Mouse (Mus musculus) forebrain, embryonic 14.5 days (tissue): ENCODE measurements around the gene Mlf2. TPM values are rescaled to one million over a fixed set of nuclear protein-coding genes. Genes with fewer than 3 reads are reported as not detected.

Experiments used
- ATAC-seq: fragments of 200-750 bp; cut with Nextera tagmentation; 2 replicates; pipeline ENCODE4 v1.8.0; 2017; ENCODE audit warnings: mild to moderate bottlenecking, moderate library complexity
- DNase-seq: peaks from one replicate; pipeline ENCODE4 v3.0.0-alpha.2; 2015; ENCODE audit warnings: low spot score
- H3K27ac ChIP-seq: fragments of 300-500 bp; sonication (generic); 2 replicates; pipeline ENCODE4 v1.5.1; 2014; ENCODE audit warnings: low read depth, mild to moderate bottlenecking, control low read depth, low read length, moderate library complexity
- H3K27me3 ChIP-seq: fragments of 300-500 bp; sonication (generic); replicated peaks from 2 replicates; pipeline ENCODE4 v1.6.1; 2014; ENCODE audit warnings: low read length, control low read depth, mixed read lengths; ENCODE audit not compliant: control insufficient read depth, insufficient read depth
- H3K36me3 ChIP-seq: fragments of 300-500 bp; sonication (generic); 2 replicates; pipeline ENCODE4 v1.6.1; 2014; ENCODE audit warnings: low read length, control low read depth; ENCODE audit not compliant: control insufficient read depth, insufficient read depth
- H3K4me1 ChIP-seq: fragments of 300-500 bp; sonication (generic); 2 replicates; pipeline ENCODE4 v1.6.1; 2014; ENCODE audit warnings: antibody characterized with exemption, low read length, control low read depth; ENCODE audit not compliant: control insufficient read depth, insufficient read depth
- H3K4me2 ChIP-seq: fragments of 300-500 bp; sonication (generic); 2 replicates; pipeline ENCODE4 v1.6.1; 2014; ENCODE audit warnings: mild to moderate bottlenecking, control low read depth, low read length
- H3K4me3 ChIP-seq: fragments of 300-500 bp; sonication (generic); 2 replicates; pipeline ENCODE4 v1.5.1; 2014; ENCODE audit warnings: low read depth, low read length, control low read depth
- H3K9ac ChIP-seq: fragments of 300-500 bp; sonication (generic); 2 replicates; pipeline ENCODE4 v1.6.1; 2014; ENCODE audit warnings: mild to moderate bottlenecking, low read length, control low read depth, moderate library complexity
- H3K9me3 ChIP-seq: fragments of 300-500 bp; sonication (generic); replicated peaks from 2 replicates; pipeline ENCODE4 v1.6.1; 2016; ENCODE audit warnings: low read length, control low read depth, mixed read lengths; ENCODE audit not compliant: control insufficient read depth
- WGBS: fragments of 180-500 bp; shearing (Covaris S2); extraction: QIAGEN DNeasy Blood & Tissue Kit; methylation state at CpG from one replicate; pipeline ENCODE4 v1.1.7; 2014; 5-methylcytosine and 5-hydroxymethylcytosine counted together
- polyA plus RNA-seq: library from polyadenylated mRNA; unstranded; fragments of >200 nt; fragmentation: Nextera tagmentation; extraction: Ambion mirVana; gene quantifications from 2 replicates; pipeline ENCODE4 v1.2.1, GENCODE M21; 2014

The Mlf2 gene
- polyA plus RNA-seq, 1 experiment from 2014 or later = 470 TPM

GRCm38 (mm10) chr6:124916695-124917517 is 14.3 kb upstream of the Mlf2 start:
- under 1% methylated on average over 33 of the region's 67 CpGs for WGBS
- ATAC-seq = peak; percentile 70
- peak overlapping the region; percentile 100 for H3K4me2 ChIP-seq
- H3K4me3 ChIP-seq = peak overlapping the region; percentile 93
- peaks cover 40% of the 10 kb centered on the region for H3K4me1 ChIP-seq
- H3K27ac ChIP-seq = peak overlapping the region; percentile 100
- peak; percentile 87 for DNase-seq
- H3K27me3 ChIP-seq = no peaks in the 10 kb centered on the region
- peak overlapping the region; percentile 100 for H3K9ac ChIP-seq
- H3K9me3 ChIP-seq = no peaks in the 10 kb centered on the region
- peaks cover 28% of the 10 kb centered on the region for H3K36me3 ChIP-seq

DNA sequence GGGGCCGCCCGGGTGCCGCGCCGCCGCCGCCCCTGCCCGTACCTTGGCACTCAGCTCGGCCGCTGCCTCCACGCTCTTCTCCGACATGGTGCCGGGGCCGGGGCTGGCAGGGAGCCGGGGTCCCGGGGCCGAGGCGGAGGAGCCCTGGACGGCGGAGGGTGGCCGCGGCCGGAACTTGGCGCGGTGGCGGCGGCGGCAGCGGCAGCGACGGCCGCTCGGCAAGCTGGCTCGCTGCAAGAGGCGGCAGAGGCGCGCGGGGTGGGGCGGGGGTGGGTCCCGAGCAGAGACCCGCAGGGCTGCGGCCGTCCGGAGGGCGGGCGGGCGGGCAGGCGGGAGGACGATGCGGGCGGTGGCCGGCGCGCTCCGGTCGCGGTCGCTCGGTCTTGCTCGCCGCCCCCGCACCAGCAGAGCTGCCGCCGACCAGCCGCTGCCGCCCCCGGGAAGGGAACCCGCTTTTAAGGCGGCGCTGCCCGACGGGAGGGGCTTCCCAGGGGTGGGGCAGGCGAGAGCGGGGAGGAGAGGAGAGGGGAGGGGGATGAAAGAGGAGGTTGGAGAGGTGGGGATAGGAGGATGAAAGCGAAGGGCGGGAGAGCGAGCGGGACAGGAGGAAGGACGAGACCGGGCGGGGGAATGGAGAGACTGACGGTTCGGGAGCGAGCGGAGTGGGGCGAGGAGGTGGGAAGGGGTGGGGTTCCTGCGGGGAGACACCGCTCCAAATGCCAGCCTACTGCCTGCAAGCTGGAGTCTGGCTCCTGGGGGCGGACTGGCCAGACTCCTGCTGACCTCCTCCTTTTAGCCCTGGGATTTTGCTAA is 13.5 kb upstream of the Mlf2 start:
- Histone ChIP-seq H3K4me1 (peaks cover 40% of the 10 kb centered on the region), H3K27me3 (no peaks in the 10 kb centered on the region), H3K9me3 (no peaks in the 10 kb centered on the region), H3K36me3 (peaks cover 23% of the 10 kb centered on the region), H3K27ac (peak overlapping the region; percentile 100), H3K4me2 (peak overlapping the region; percentile 100), H3K9ac (peak overlapping the region; percentile 100), H3K4me3 (peak overlapping the region; percentile 93)
- under 1% methylated on average over 34 of the region's 89 CpGs for WGBS
- DNase-seq = peak; percentile 97
- ATAC-seq = peak; percentile 69

DNA sequence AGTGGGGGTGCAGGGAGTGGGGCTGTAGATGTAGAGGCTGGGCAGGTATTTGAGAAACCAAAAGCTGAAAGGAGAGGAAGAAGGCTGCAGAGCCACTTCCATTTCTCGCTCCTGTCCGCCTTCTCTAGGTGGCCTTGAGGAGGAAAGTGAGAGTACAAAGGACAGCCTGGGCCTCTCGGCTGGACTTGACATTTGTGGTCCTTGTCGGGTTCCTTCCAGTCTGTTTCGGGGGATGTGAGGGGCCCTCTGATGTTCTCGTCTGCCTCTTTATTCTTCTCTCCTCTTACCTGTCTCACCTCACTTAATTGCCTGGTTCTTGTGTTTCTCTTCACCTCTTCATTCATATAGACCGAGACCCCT is 12.9 kb upstream of the Mlf2 start:
- ATAC-seq = no peak

GRCm38 (mm10) chr6:124918890-124919627 is 12.1 kb upstream of the Mlf2 start:
- H3K9ac ChIP-seq = peak overlapping the region; percentile 100
- H3K4me1 ChIP-seq = peaks cover 40% of the 10 kb centered on the region
- H3K27me3 ChIP-seq = no peaks in the 10 kb centered on the region
- no peaks in the 10 kb centered on the region for H3K9me3 ChIP-seq
- peak overlapping the region; percentile 93 for H3K4me3 ChIP-seq
- peak overlapping the region; percentile 100 for H3K4me2 ChIP-seq
- DNase-seq = no peak
- WGBS = 14% methylated on average over 12 of the region's 14 CpGs
- H3K36me3 ChIP-seq = peaks cover 10% of the 10 kb centered on the region
- ATAC-seq = no peak
- H3K27ac ChIP-seq = peak overlapping the region; percentile 100

More for the DNA sequence above, 12.9 kb upstream of the Mlf2 start:
- Histone ChIP-seq H3K4me3 (peak overlapping the region; percentile 93), H3K9me3 (no peaks in the 10 kb centered on the region), H3K4me2 (peak overlapping the region; percentile 100), H3K27me3 (no peaks in the 10 kb centered on the region), H3K27ac (peak overlapping the region; percentile 100), H3K9ac (peak overlapping the region; percentile 100), H3K4me1 (peaks cover 40% of the 10 kb centered on the region), H3K36me3 (peaks cover 17% of the 10 kb centered on the region)
- 7% methylated on average over 7 of the region's 7 CpGs for WGBS
- no peak for DNase-seq

DNA sequence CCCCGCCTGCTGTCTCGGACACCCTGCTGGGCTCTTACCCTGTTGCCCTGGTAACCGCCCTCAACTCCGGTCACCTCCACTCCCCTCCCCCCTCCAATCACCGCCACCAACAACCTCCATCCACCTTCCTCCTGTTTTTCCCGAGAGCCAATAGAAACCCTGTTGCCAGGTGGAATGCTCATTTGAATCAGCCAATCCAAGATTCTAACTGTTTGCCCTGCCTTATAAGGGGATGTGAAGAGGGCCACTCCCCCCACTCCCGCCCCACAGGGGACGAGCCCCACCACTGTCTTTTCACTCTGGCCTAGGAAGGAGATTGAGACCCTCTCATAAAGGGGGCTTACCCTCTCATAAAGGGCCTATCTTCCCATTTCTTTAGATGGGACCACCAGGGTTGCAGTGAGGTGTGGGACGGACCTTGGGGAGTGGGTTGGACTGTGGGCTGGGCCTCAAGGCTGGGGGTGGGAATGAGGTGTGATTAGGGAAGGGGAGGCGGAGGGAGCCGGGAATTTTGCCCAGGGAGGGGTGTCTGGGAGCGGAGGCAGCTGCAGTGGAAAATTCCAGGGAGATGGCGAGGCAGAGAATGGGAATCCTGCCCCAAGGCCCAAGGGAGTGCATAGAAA is 11.4 kb upstream of the Mlf2 start, which contains the start of gene Ptms:
TSS of gene Ptms (minus strand) at position 409 of the 623 bp plus-strand sequence.
- H3K36me3 ChIP-seq = peaks cover 2% of the 10 kb centered on the region
- H3K27ac ChIP-seq = peak within 1 kb of the TSS; percentile 100
- H3K9me3 ChIP-seq = no peaks in the 10 kb centered on the region
- peak within 1 kb of the TSS; percentile 100 for H3K4me2 ChIP-seq
- ATAC-seq = peak; percentile 82
- peaks cover 36% of the 10 kb centered on the region for H3K4me1 ChIP-seq
- peak; percentile 98 for DNase-seq
- H3K27me3 ChIP-seq = no peaks in the 10 kb centered on the region
- under 1% methylated on average over 13 of the region's 13 CpGs for WGBS
- peak within 1 kb of the TSS; percentile 93 for H3K4me3 ChIP-seq
- peak within 1 kb of the TSS; percentile 100; the same call in 1 of the 2 replicates for H3K9ac ChIP-seq

DNA sequence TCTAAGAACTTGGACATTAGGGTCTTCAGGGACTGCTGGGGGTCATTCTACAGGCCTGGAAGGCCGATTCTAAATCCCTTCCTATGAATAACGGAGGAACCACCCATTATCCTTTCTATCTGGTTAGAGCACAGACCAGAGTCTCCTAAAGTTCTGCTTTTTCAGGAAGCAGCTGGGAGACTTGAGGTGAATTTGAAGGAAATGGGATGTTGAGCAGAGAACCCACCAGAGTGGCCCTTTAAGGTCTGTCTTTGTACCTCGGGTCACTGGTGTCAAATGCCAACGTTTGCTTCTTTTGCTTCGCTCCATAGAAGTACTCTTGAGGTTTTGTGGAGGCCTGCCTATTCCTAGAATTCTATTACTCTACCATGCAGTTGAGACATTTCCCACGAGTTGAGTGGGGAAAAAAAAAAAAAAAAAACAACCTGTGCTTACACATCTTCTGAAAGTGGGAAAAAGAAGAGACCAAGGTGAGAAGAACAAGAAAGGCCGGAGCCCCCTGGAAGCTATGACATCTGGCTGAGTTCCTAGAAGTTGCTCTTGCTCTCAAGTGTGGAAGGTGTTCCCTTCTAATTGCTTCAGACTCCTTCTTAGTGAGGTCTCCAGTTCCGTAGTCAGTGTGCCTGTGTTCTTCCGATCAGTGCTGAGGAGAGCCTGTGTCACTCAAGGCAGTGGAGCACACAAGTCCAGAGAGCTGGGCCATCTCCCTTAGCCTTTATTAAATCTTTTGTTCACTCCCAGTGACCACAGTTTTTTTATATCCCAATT is 10.7 kb upstream of the Mlf2 start:
- DNase-seq = no peak
- Histone ChIP-seq H3K27me3 (no peaks in the 10 kb centered on the region), H3K9me3 (no peaks in the 10 kb centered on the region), H3K4me3 (peak overlapping the region; percentile 10; the same call in 1 of the 2 replicates), H3K36me3 (no peaks in the 10 kb centered on the region), H3K9ac (peak overlapping the region; percentile 52; the same call in 1 of the 2 replicates), H3K4me1 (peaks cover 29% of the 10 kb centered on the region), H3K4me2 (peak overlapping the region; percentile 100), H3K27ac (peak overlapping the region; percentile 100)
- WGBS = 23% methylated on average over 9 of the region's 9 CpGs
- no peak for ATAC-seq

DNA sequence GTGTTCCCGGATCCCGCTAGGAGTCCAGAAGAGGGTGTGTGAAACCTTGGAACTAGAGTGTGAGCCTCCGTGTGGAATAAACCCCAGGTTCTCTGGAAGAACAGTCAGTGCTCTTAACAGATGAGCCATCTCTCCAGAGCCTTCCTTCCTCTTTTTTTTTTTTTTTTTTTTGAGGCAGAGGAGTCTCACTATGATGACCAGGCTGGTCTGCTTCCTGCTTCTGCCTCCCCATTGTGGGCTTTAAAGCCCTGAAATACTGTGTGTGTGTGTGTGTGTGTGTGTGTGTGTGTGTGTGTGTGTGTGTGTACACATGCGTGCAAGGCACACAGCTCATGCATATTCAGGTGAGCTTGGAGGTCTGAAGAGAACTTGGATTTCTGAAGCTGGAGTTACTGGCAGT is 9.6 kb upstream of the Mlf2 start:
- ATAC-seq (no peak), DNase-seq (no peak)
- H3K4me3 ChIP-seq = no peak overlapping the region
- no peak overlapping the region for H3K9ac ChIP-seq
- H3K27me3 ChIP-seq = no peaks in the 10 kb centered on the region
- peak overlapping the region; percentile 100; the same call in 1 of the 2 replicates for H3K27ac ChIP-seq
- H3K36me3 ChIP-seq = no peaks in the 10 kb centered on the region
- H3K4me1 ChIP-seq = peaks cover 23% of the 10 kb centered on the region
- H3K4me2 ChIP-seq = no peak overlapping the region
- 65% methylated on average over 4 of the region's 4 CpGs for WGBS
- H3K9me3 ChIP-seq = no peaks in the 10 kb centered on the region
